Mouse (Mus musculus) cortical plate, adult 2 months (tissue): ENCODE data around the gene Fmn2.

Experiments
- CTCF ChIP-seq: fragments of 200-500 bp; IDR thresholded peaks from 2 replicates; pipeline ENCODE4 v1.5.1; 2011; ENCODE audit warnings: mild to moderate bottlenecking, control low read depth, low read length; ENCODE audit not compliant: insufficient read depth; ENCODE audit errors: extremely low read depth
- POLR2A ChIP-seq: fragments of 200-500 bp; IDR thresholded peaks from 2 replicates; pipeline ENCODE4 v1.6.1; 2011; ENCODE audit warnings: mild to moderate bottlenecking, low read length, control low read depth; ENCODE audit not compliant: insufficient read depth; ENCODE audit errors: extremely low read depth

- TF ChIP-seq CTCF (no peak), POLR2A (no peak)
These were observed 335.2 kb downstream of the Fmn2 start for GRCm38 (mm10) chr1:174836861-174837260.
